Mouse (Mus musculus) spleen, adult 2 months (tissue): ENCODE data around the gene Pacs1.

Source experiments
- CTCF ChIP-seq: fragments of 200-500 bp; IDR thresholded peaks from 2 replicates; pipeline ENCODE4 v1.5.1; 2011; ENCODE audit warnings: mild to moderate bottlenecking, inconsistent platforms; ENCODE audit not compliant: insufficient read depth, insufficient read length, insufficient replicate concordance; ENCODE audit errors: extremely low read depth
- POLR2A ChIP-seq: fragments of 200-500 bp; IDR thresholded peaks from 2 replicates; pipeline ENCODE4 v1.6.1; 2011; ENCODE audit warnings: low read depth, low read length, inconsistent platforms

DNA sequence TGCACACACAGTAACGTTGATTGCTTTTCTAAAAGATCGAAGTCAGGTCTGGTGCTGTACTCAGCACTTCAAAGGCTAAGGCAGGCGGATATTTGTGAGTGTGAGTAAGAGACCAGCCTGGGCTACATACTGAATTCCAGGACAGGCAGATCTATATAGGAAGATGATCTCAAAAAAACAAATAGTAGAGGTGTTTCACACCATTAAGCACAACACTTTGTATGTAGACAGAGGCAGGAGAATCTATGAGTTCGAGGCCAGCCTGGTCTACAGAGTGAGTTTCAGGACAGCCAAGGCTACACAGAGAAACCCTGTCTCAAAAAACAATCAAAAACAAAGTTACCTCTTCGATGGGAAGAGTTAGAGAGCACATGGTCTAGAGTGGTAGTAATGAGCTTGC lies 2.8 kb upstream of the Pacs1 start:
- TF ChIP-seq CTCF: no peak
- TF ChIP-seq POLR2A: no peak
